Mouse (Mus musculus) brain, embryonic 14.5 days (tissue): ENCODE results near the gene Dbx1. TPM values are rescaled to one million over a fixed set of nuclear protein-coding genes. Genes with fewer than 3 reads are reported as not detected.

Source experiments
- DNase-seq: peaks from one replicate; pipeline ENCODE4 v3.0.0-alpha.2; 2011; ENCODE audit warnings: low read depth
- CTCF ChIP-seq: fragments of 200-500 bp; IDR thresholded peaks from 2 replicates; pipeline ENCODE4 v1.5.1; 2012; ENCODE audit warnings: inconsistent platforms, mild to moderate bottlenecking, moderate library complexity, borderline replicate concordance; ENCODE audit not compliant: insufficient read depth, insufficient read length; ENCODE audit errors: extremely low read depth
- POLR2A ChIP-seq: fragments of 200-500 bp; IDR thresholded peaks from 2 replicates; pipeline ENCODE4 v1.6.1; 2012; ENCODE audit warnings: mild to moderate bottlenecking, inconsistent platforms, borderline replicate concordance; ENCODE audit not compliant: poor library complexity, insufficient read depth, insufficient read length, severe bottlenecking; ENCODE audit errors: extremely low read depth
- polyA plus RNA-seq: library from polyadenylated mRNA; depleted of rRNA; stranded (reverse); fragments of >200 nt; gene quantifications from 2 replicates; pipeline ENCODE4 v1.2.3, GENCODE M21; 2012; rRNA removed

Gene Dbx1
- polyA plus RNA-seq, result 9.6 and 14.1 TPM in 2 replicates

- DNase-seq, result peak; percentile 80
- TF ChIP-seq POLR2A (peak; percentile 18; the same call in 1 of the 2 replicates), CTCF (no peak)
These were observed at the start of gene Dbx1 for GRCm38 (mm10) chr7:49636491-49637115. Gene Dbx1, minus strand, starts transcription at chr7:49636849.

GRCm38 (mm10) chr7:49678826-49679377 is 42.3 kb upstream of the Dbx1 start:
- peak; percentile 22 for DNase-seq
- TF ChIP-seq CTCF (no peak), POLR2A (no peak)

GRCm38 (mm10) chr7:49678100-49678825 is 41.6 kb upstream of the Dbx1 start:
- peak; percentile 71 for DNase-seq

GRCm38 (mm10) chr7:49677166-49677565 is 40.5 kb upstream of the Dbx1 start:
- TF ChIP-seq POLR2A (no peak), CTCF (no peak)
- peak; percentile 64 for DNase-seq

More at GRCm38 (mm10) chr7:49678100-49678825, 41.6 kb upstream of the Dbx1 start:
- TF ChIP-seq CTCF, result no peak
- TF ChIP-seq POLR2A, result no peak

- peak; percentile 24 for DNase-seq
- no peak for TF ChIP-seq POLR2A
These were observed 40.0 kb upstream of the Dbx1 start for GRCm38 (mm10) chr7:49676627-49677026.

- peak; percentile 39 for DNase-seq
- no peak for TF ChIP-seq CTCF
- no peak for TF ChIP-seq POLR2A
These were observed 31.7 kb upstream of the Dbx1 start for GRCm38 (mm10) chr7:49668260-49668857.

GRCm38 (mm10) chr7:49663575-49663974 is 26.9 kb upstream of the Dbx1 start:
- DNase-seq, result no peak
- TF ChIP-seq POLR2A (no peak), CTCF (no peak)

- peak; percentile 31 for DNase-seq
These were observed 25.9 kb upstream of the Dbx1 start for GRCm38 (mm10) chr7:49662492-49663026.

GRCm38 (mm10) chr7:49661811-49662491 is 25.3 kb upstream of the Dbx1 start:
- no peak for TF ChIP-seq POLR2A
- TF ChIP-seq CTCF, result no peak
- peak; percentile 70 for DNase-seq

More at GRCm38 (mm10) chr7:49662492-49663026, 25.9 kb upstream of the Dbx1 start:
- TF ChIP-seq POLR2A, result no peak
- no peak for TF ChIP-seq CTCF

- TF ChIP-seq POLR2A, result no peak
- peak; percentile 82 for DNase-seq
These were observed 4.2 kb upstream of the Dbx1 start for GRCm38 (mm10) chr7:49640709-49641305.
